Mouse (Mus musculus): Measurements from ENCODE around the gene Enpp4. TPM values are rescaled to one million over a fixed set of nuclear protein-coding genes. Genes with fewer than 3 reads are reported as not detected.

The Enpp4 gene
- total RNA-seq (2021): 10 to 100 TPM; 13.2 to 14.6 TPM

DNA sequence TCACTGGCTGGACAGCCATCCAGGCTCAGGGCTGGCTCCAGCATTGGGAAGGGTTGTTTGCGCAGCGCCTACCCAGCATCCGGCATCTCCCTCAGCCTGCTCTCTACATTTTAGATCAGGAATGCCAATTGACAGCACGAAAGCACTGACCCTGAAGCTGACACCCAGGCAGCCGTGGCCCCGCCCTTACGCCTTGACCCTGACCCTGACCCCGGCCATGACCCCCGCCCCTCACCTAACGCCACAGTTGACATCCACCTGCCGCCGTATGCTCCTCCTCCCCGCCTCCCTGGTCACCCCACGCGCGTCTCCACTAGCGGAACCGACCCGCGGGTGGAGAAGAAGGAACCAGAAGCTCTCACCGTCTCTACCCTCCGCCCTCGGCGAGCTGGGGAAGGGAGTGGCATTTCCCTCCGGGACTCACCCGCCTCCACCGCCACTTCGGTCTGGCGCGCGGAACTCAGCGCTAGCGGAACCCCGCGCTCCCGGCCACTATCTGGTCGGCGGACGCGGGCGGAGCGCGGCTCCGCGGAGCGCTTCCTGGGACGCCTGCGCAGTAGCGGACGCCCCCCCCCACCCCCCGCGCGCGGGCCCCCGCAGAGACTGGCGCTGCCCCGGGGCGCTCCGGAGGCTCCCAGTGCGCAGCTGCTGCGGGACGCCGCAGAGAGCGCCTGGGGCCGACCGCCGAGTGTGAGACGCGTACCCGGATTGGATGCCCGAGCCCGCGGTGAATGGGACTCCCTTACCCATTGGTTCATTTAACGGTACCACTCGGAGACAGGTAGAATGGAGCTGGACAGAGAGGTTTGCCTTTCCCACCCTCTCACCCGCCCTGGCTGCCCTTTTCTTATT, at the start of gene Enpp4:
TSS of gene Enpp4 (minus strand) at position 523 of the 852 bp plus-strand sequence.
- intact Hi-C loops (cut with DNase I): no loop called here
- peak; percentile 91 to 92 for DNase-seq (ENCODE audit: low spot score in 2 of 2)

DNA sequence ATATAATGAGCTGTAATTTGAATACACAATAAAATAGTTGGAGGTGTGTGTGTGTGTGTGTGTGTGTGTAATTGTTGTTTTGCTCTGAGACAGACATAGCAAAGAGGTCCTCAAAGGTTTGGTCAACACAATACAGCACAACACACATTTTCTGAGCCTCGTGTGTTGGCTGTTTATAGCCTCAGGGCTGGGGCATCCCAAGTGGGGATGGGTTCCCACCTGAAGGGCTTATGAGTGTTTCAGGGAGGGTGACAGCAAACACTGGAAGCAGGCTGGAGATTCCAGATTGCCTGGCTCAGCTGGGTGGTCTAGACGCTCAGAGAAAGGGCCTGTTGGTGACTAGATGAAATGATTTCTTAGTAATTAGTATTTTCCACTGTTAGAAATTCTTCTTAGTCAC, 49.6 kb upstream of the Enpp4 start:
- DNase-seq (ENCODE audit: low spot score in 2 of 2): no peak
- intact Hi-C loops (cut with DNase I): no loop called here

DNA sequence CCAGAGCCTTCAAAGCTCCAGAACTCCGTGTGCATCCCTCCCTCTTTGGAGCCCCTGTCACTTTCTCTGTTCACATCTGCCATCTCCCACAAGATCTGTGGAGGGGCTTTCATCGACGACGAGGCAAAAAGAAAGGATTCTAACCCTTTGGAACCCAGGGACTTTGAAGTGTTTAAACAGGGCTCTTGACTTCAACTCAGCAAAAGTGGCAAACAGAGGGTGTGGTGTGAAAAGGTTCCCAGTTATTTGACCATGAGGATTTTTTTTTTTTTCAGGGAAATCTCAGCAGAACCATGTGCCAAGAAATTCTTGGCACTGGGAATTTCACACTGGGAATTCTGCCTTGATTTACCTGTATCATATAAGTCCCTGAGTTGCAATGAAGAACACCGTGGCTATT, 48.3 kb upstream of the Enpp4 start:
- DNase-seq (ENCODE audit: low spot score in 2 of 2): no peak
- intact Hi-C loops (cut with DNase I): no loop called here

DNA sequence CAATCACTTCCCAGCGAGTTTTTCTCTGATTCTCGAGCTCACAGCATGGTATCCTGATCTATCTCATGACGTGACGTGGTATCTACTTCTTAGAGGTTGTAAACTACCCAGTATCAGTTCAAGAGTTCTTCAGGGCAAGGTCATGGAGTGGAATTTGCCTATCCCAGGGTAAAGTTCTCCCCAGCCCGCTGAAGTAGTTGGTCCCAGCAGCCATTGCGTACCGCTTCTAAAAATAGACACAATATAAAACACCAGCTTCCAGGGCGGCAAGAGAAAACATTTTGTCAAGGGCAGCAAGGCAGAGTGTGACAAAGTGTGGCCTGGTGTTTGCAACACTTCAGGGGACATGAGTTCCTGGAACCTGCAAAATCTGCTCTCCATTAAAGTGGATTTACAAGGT, 46.3 kb upstream of the Enpp4 start:
- DNase-seq (ENCODE audit: low spot score in 2 of 2): no peak
- intact Hi-C loops (cut with DNase I): loop anchor here (2.0 kb wide), 1 partner anchor 105 kb away; no protein-coding TSS in a partner anchor

DNA sequence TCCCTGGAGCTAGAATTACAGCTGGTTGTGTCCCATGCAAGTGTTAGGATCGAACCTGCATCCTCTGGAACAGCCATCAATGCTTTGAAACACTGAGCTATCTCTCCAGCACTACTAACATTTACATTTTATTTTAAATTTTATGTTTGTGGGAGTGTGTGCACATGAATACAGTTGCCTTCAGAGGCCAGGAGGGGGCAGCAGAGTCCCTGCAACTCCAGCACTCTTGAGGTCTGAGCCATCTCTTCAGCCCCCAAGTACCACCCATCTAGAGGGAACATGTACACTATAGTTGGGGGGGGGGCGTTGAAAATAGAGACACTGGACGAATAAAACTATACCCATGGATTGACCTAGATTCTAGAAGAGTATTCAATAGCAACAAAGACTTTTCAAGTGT, 45.5 kb upstream of the Enpp4 start:
- DNase-seq (ENCODE audit: low spot score in 2 of 2): no peak
- intact Hi-C loops (cut with DNase I): loop anchor here (2.0 kb wide), 1 partner anchor 106 kb away; no protein-coding TSS in a partner anchor

GRCm38 (mm10) chr17:44148109-44148846, 42.7 kb upstream of the Enpp4 start:
- DNase-seq (ENCODE audit: low spot score in 2 of 2): no peak
- intact Hi-C loops (cut with DNase I): no loop called here

DNA sequence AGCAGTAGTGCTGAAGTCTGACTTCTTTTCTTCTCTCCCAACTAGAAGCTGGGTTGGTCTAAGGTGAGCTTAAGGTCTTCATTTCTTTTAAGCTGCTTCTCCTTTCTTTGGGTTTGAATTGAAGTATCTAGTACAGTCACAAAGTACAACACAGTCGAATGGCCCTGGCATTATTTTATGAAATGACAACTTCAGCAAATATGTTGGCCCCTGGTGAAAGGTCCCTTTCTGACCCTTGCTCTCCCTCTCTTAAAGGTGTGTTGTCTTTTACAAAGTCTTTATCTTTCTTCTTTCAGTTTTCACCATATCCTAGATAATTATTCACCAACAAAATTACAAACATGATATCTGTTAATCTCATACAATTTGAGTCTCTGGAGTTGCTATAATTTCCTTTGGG, 40.2 kb upstream of the Enpp4 start:
- intact Hi-C loops (cut with DNase I): no loop called here
- no peak for DNase-seq (ENCODE audit: low spot score in 2 of 2)

- intact Hi-C loops (cut with DNase I): no loop called here
- DNase-seq (ENCODE audit: low spot score in 2 of 2): no peak
Observed at GRCm38 (mm10) chr17:44136863-44137640, 31.4 kb upstream of the Enpp4 start.

GRCm38 (mm10) chr17:44136018-44136417, 30.4 kb upstream of the Enpp4 start:
- intact Hi-C loops (cut with DNase I): no loop called here
- DNase-seq (ENCODE audit: low spot score in 2 of 2): no peak

DNA sequence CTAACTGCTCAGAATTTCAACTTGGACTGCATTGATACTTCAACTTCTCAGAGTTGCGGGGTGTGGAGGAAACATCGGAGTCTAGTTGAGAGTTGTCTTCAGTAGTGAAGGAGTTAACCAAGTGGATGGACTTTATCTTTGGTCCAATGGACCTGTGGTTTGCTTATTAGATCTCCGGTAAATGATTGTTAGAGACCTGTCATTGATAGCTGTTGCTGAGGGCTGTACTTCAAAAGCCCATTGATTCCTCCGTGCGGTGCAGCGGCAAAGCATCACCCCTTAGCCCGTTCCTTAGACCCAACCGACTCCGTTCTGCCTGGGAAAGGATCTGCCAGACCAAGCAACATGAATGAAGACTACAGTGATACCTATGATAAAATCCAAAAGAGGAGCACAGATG, 28.9 kb upstream of the Enpp4 start:
- DNase-seq (ENCODE audit: low spot score in 2 of 2): no peak
- intact Hi-C loops (cut with DNase I): loop anchor here (5.0 kb wide), 2 partner anchors 252 to 437 kb away; no protein-coding TSS in a partner anchor

GRCm38 (mm10) chr17:44134106-44134505, 28.5 kb upstream of the Enpp4 start:
- DNase-seq (ENCODE audit: low spot score in 2 of 2): no peak
- intact Hi-C loops (cut with DNase I): loop anchor here (5.0 kb wide), 2 partner anchors 252 to 437 kb away; no protein-coding TSS in a partner anchor

DNA sequence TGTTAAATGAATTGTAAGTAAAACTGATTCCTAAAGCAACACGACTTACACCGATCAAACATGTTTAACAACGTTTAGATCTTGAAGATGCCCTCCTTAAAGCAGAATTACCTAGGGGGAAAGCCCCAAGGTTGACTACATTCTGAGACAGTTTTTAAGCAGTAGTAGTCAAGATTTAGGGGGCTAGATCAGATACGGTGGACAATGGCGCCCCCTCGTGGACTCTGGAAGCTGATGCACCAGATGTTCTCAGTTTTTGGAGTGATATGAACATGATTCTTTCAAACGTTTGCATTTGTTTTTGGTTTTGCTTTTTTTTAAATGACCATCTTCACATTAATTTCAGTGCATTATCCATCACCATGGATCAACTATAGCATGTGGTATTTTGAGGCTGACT, 24.8 kb upstream of the Enpp4 start:
- peak; percentile 41 to 53 for DNase-seq (ENCODE audit: low spot score in 2 of 2)
- intact Hi-C loops (cut with DNase I): loop anchor here (1.0 to 5.0 kb wide), 3 partner anchors 54 to 433 kb away; no protein-coding TSS in a partner anchor

GRCm38 (mm10) chr17:44129092-44129750, 23.6 kb upstream of the Enpp4 start:
- DNase-seq (ENCODE audit: low spot score in 2 of 2): no peak
- intact Hi-C loops (cut with DNase I): no loop called here

DNA sequence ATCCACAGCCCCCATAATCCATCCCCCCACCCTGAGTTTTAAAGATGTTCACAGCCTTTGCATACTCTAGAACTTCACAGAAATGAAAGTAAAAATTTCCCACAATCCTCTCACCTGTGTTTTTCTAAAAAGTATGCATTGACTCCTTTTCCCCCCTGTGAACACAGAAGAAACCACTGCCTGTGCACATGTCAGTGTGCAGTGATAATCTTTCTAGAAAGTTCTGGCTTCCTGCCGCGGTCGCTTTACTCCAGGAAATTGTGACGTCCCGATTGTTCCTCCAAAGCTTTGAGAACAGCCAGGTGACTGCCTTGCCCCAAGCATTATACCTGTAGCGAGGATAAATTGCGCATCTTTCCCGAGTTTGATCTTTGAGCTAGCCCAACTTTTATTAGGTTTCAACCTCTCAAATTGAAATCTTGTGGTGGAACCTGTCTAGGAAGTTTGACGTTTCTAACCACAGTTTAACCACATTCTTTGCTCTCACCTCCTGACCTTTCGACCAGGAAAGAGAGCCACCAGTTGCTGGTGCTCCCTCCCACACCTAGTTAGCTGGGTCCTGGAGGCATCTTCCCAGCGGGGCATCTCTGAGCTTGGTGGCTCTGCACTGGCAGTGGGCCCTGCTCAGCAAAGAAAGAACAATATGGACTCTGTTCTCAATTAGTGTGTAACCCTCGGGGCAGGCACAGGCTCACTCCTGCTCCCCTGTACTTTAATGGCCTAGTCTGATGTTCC, 15.9 kb upstream of the Enpp4 start:
- no peak for DNase-seq (ENCODE audit: low spot score in 2 of 2)
- intact Hi-C loops (cut with DNase I): no loop called here

GRCm38 (mm10) chr17:44118231-44118630, 12.6 kb upstream of the Enpp4 start:
- intact Hi-C loops (cut with DNase I): no loop called here
- no peak for DNase-seq (ENCODE audit: low spot score in 2 of 2)

- no peak for DNase-seq (ENCODE audit: low spot score in 2 of 2)
- intact Hi-C loops (cut with DNase I): no loop called here
Observed at GRCm38 (mm10) chr17:44117721-44118120, 12.1 kb upstream of the Enpp4 start.

DNA sequence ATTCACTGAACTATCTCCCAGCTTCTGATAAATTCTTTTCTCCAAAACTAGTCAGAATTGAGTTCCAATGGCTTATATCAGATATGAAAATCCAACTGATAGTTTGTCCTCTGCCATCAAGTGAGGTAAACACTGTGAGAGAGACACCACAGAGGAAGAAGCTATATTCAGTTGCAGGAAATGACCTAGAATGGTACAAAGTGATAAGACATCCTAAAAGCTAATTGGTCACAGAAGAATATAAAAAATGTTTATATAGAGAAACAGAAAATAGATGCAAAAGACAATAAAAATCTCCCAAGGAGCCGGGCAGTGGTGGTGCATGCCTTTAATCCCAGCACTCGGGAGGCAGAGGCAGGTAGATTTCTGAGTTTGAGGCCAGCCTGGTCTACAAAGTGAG, 11.0 kb upstream of the Enpp4 start:
- intact Hi-C loops (cut with DNase I): no loop called here
- DNase-seq (ENCODE audit: low spot score in 2 of 2): no peak

DNA sequence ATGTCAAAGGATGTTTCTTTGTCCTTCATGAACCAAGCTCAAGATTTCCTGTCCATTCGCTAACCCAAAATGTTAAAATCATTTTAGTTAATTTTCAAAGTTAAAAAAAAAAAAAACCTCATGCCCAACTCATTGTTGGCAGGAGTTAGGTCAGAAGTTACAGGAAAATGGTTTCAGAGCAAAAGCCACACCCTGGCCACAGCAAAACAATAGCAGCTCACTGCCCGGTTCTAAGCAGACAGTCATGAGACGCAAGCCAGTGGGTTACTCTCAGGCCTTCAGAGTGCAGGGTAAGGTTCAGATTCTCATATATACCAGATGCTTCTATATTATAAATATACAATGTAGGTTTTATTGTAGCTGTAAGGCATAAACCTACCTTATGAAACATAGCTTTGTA, 2.7 kb upstream of the Enpp4 start:
- intact Hi-C loops (cut with DNase I): no loop called here
- DNase-seq (ENCODE audit: low spot score in 2 of 2): no peak

- intact Hi-C loops (cut with DNase I): no loop called here
- no peak for DNase-seq (ENCODE audit: low spot score in 2 of 2)
Observed at GRCm38 (mm10) chr17:44101961-44102360, 3.6 kb downstream of the Enpp4 start.

All from left cerebral cortex, postnatal 36 days (tissue).